Mouse (Mus musculus) kidney, embryonic 15.5 days (tissue): ENCODE measurements around the gene Dennd4b. TPM values are rescaled to one million over a fixed set of nuclear protein-coding genes. Genes with fewer than 3 reads are reported as not detected.
"Not testable (repeated sequence)": the region's sequence is repeated elsewhere in the genome, so short reads cannot be mapped to it uniquely, and the experiment has no call there.

Experiments used
- ATAC-seq: fragments of 200-750 bp; cut with Nextera tagmentation; replicated peaks from 2 replicates; pipeline ENCODE4 v1.8.0; 2017; ENCODE audit warnings: moderate TSS enrichment; ENCODE audit not compliant: low FRiP score
- H3K27ac ChIP-seq: fragments of 300-500 bp; sonication (generic); 2 replicates; pipeline ENCODE4 v1.5.1; 2015; ENCODE audit warnings: mild to moderate bottlenecking, inconsistent platforms
- H3K27me3 ChIP-seq: fragments of 300-500 bp; sonication (generic); 2 replicates; pipeline ENCODE4 v1.6.1; 2015; ENCODE audit warnings: inconsistent platforms
- H3K36me3 ChIP-seq: fragments of 300-500 bp; sonication (generic); 2 replicates; pipeline ENCODE4 v1.6.1; 2015; ENCODE audit warnings: inconsistent platforms
- H3K4me1 ChIP-seq: fragments of 300-500 bp; sonication (generic); 2 replicates; pipeline ENCODE4 v1.6.1; 2015; ENCODE audit warnings: inconsistent platforms
- H3K4me2 ChIP-seq: fragments of 300-500 bp; sonication (generic); 2 replicates; pipeline ENCODE4 v1.6.1; 2015; ENCODE audit warnings: moderate library complexity, mild to moderate bottlenecking, inconsistent platforms
- H3K4me3 ChIP-seq: fragments of 300-500 bp; sonication (generic); replicated peaks from 2 replicates; pipeline ENCODE4 v1.5.1; 2015; ENCODE audit warnings: mild to moderate bottlenecking, inconsistent platforms
- H3K9ac ChIP-seq: fragments of 300-500 bp; sonication (generic); 2 replicates; pipeline ENCODE4 v1.6.1; 2015; ENCODE audit warnings: mild to moderate bottlenecking, inconsistent platforms
- H3K9me3 ChIP-seq: fragments of 300-500 bp; sonication (generic); replicated peaks from 2 replicates; pipeline ENCODE4 v1.6.1; 2016; ENCODE audit warnings: inconsistent platforms
- WGBS: fragments of 180-500 bp; shearing (Covaris S2); methylation state at CpG from one replicate; pipeline ENCODE4 v1.1.7; 2015; ENCODE audit warnings: mixed read lengths; 5-methylcytosine and 5-hydroxymethylcytosine counted together
- polyA plus RNA-seq: library from polyadenylated mRNA; unstranded; fragments of >200 nt; fragmentation: Nextera tagmentation; extraction: Ambion mirVana; gene quantifications from 2 replicates; pipeline ENCODE4 v1.2.1, GENCODE M21; 2015

The Dennd4b gene
- polyA plus RNA-seq, 1 experiment from 2014 or later = 3.9 TPM

GRCm38 (mm10) chr3:90268971-90269370, 4.0 kb downstream of the Dennd4b start:
- WGBS = 93% methylated on average over 16 of the region's 16 CpGs
- Histone ChIP-seq H3K27me3 (no peaks in the 10 kb centered on the region), H3K4me3 (no peak overlapping the region), H3K9me3 (no peaks in the 10 kb centered on the region), H3K4me2 (no peak overlapping the region), H3K27ac (no peak overlapping the region), H3K36me3 (peaks cover 55% of the 10 kb centered on the region), H3K9ac (no peak overlapping the region), H3K4me1 (peaks cover 12% of the 10 kb centered on the region)
- ATAC-seq = no peak

- H3K4me3 ChIP-seq = no peak overlapping the region
- no peak for ATAC-seq
- H3K27ac ChIP-seq = no peak overlapping the region
- H3K36me3 ChIP-seq = peaks cover 65% of the 10 kb centered on the region
- H3K4me2 ChIP-seq = no peak overlapping the region
- H3K9me3 ChIP-seq = no peaks in the 10 kb centered on the region
- no peaks in the 10 kb centered on the region for H3K27me3 ChIP-seq
- H3K9ac ChIP-seq = no peak overlapping the region
- 94% methylated on average over 8 of the region's 8 CpGs for WGBS
- peaks cover 9% of the 10 kb centered on the region for H3K4me1 ChIP-seq
Measured at GRCm38 (mm10) chr3:90270784-90271183, 5.8 kb downstream of the Dennd4b start.

GRCm38 (mm10) chr3:90272170-90272569, 7.2 kb downstream of the Dennd4b start:
- Histone ChIP-seq H3K4me2 (no peak overlapping the region), H3K36me3 (peaks cover 76% of the 10 kb centered on the region), H3K27me3 (no peaks in the 10 kb centered on the region), H3K9ac (no peak overlapping the region), H3K27ac (no peak overlapping the region), H3K4me3 (no peak overlapping the region), H3K4me1 (no peaks in the 10 kb centered on the region), H3K9me3 (no peaks in the 10 kb centered on the region)
- ATAC-seq = no peak
- 76% methylated on average over 9 of the region's 9 CpGs for WGBS

GRCm38 (mm10) chr3:90273855-90274254, 8.9 kb downstream of the Dennd4b start:
- Histone ChIP-seq H3K4me2 (no peak overlapping the region), H3K4me1 (no peaks in the 10 kb centered on the region), H3K27me3 (no peaks in the 10 kb centered on the region), H3K27ac (no peak overlapping the region), H3K9me3 (no peaks in the 10 kb centered on the region), H3K36me3 (peaks cover 88% of the 10 kb centered on the region), H3K4me3 (no peak overlapping the region), H3K9ac (no peak overlapping the region)
- no peak for ATAC-seq
- 94% methylated on average over 22 of the region's 22 CpGs for WGBS

- Histone ChIP-seq H3K27ac (no peak overlapping the region), H3K4me1 (no peaks in the 10 kb centered on the region), H3K36me3 (peaks cover 93% of the 10 kb centered on the region), H3K9ac (no peak overlapping the region), H3K9me3 (no peaks in the 10 kb centered on the region), H3K4me3 (no peak overlapping the region), H3K27me3 (no peaks in the 10 kb centered on the region), H3K4me2 (no peak overlapping the region)
- ATAC-seq = no peak
- WGBS = 90% methylated on average over 11 of the region's 11 CpGs
Measured at GRCm38 (mm10) chr3:90275286-90275685, 10.3 kb downstream of the Dennd4b start.

GRCm38 (mm10) chr3:90276858-90277257, 11.9 kb downstream of the Dennd4b start:
- no peaks in the 10 kb centered on the region for H3K27me3 ChIP-seq
- H3K9me3 ChIP-seq = no peaks in the 10 kb centered on the region
- H3K9ac ChIP-seq = no peak overlapping the region
- ATAC-seq = no peak
- no peak overlapping the region for H3K4me2 ChIP-seq
- H3K27ac ChIP-seq = no peak overlapping the region
- no peaks in the 10 kb centered on the region for H3K4me1 ChIP-seq
- 54% methylated on average over 16 of the region's 16 CpGs for WGBS
- no peak overlapping the region for H3K4me3 ChIP-seq
- peaks cover 89% of the 10 kb centered on the region for H3K36me3 ChIP-seq

- Histone ChIP-seq H3K36me3 (peaks cover 79% of the 10 kb centered on the region), H3K9ac (no peak overlapping the region), H3K9me3 (no peaks in the 10 kb centered on the region), H3K4me1 (no peaks in the 10 kb centered on the region), H3K27ac (no peak overlapping the region), H3K4me3 (no peak overlapping the region), H3K4me2 (no peak overlapping the region), H3K27me3 (no peaks in the 10 kb centered on the region)
- WGBS = 88% methylated on average over 9 of the region's 9 CpGs
- ATAC-seq = no peak
Measured at GRCm38 (mm10) chr3:90277793-90278192, 12.8 kb downstream of the Dennd4b start.

GRCm38 (mm10) chr3:90278211-90278610, 13.2 kb downstream of the Dennd4b start:
- 90% methylated on average over 10 of the region's 10 CpGs for WGBS
- Histone ChIP-seq H3K27ac (no peak overlapping the region), H3K27me3 (no peaks in the 10 kb centered on the region), H3K4me2 (no peak overlapping the region), H3K9me3 (no peaks in the 10 kb centered on the region), H3K4me3 (no peak overlapping the region), H3K36me3 (peaks cover 75% of the 10 kb centered on the region), H3K4me1 (no peaks in the 10 kb centered on the region), H3K9ac (no peak overlapping the region)
- ATAC-seq = no peak

- no peaks in the 10 kb centered on the region for H3K4me1 ChIP-seq
- peaks cover 65% of the 10 kb centered on the region for H3K36me3 ChIP-seq
- no peak for ATAC-seq
- no peak overlapping the region for H3K27ac ChIP-seq
- no peaks in the 10 kb centered on the region for H3K9me3 ChIP-seq
- no peak overlapping the region for H3K4me2 ChIP-seq
- H3K9ac ChIP-seq = no peak overlapping the region
- WGBS = 92% methylated on average over 9 of the region's 9 CpGs
- no peaks in the 10 kb centered on the region for H3K27me3 ChIP-seq
- H3K4me3 ChIP-seq = no peak overlapping the region
Measured at GRCm38 (mm10) chr3:90279216-90279615, 14.2 kb downstream of the Dennd4b start.

- H3K36me3 ChIP-seq = peaks cover 61% of the 10 kb centered on the region
- ATAC-seq = no peak
- 97% methylated on average over 7 of the region's 7 CpGs for WGBS
Measured at GRCm38 (mm10) chr3:90279743-90280142, 14.8 kb downstream of the Dennd4b start.

GRCm38 (mm10) chr3:90280708-90281107, 15.7 kb downstream of the Dennd4b start:
- WGBS = 85% methylated on average over 9 of the region's 9 CpGs
- Histone ChIP-seq H3K9ac (no peak overlapping the region), H3K27me3 (no peaks in the 10 kb centered on the region), H3K27ac (no peak overlapping the region), H3K4me2 (no peak overlapping the region), H3K4me3 (no peak overlapping the region), H3K9me3 (no peaks in the 10 kb centered on the region), H3K4me1 (no peaks in the 10 kb centered on the region), H3K36me3 (peaks cover 53% of the 10 kb centered on the region)
- no peak for ATAC-seq

More at GRCm38 (mm10) chr3:90279743-90280142, 14.8 kb downstream of the Dennd4b start:
- no peak overlapping the region for H3K4me3 ChIP-seq
- H3K4me2 ChIP-seq = no peak overlapping the region
- no peaks in the 10 kb centered on the region for H3K9me3 ChIP-seq
- no peak overlapping the region for H3K9ac ChIP-seq
- H3K4me1 ChIP-seq = no peaks in the 10 kb centered on the region
- H3K27ac ChIP-seq = no peak overlapping the region
- no peaks in the 10 kb centered on the region for H3K27me3 ChIP-seq

- ATAC-seq = no peak
- Histone ChIP-seq H3K9me3 (no peaks in the 10 kb centered on the region), H3K36me3 (peaks cover 22% of the 10 kb centered on the region), H3K4me2 (no peak overlapping the region), H3K27me3 (no peaks in the 10 kb centered on the region), H3K9ac (no peak overlapping the region), H3K27ac (no peak overlapping the region), H3K4me3 (no peak overlapping the region), H3K4me1 (no peaks in the 10 kb centered on the region)
- WGBS = 90% methylated on average over 2 of the region's 2 CpGs
Measured at GRCm38 (mm10) chr3:90284150-90284549, 19.2 kb downstream of the Dennd4b start.

GRCm38 (mm10) chr3:90289403-90289802, 24.4 kb downstream of the Dennd4b start:
- not testable (repeated sequence) for H3K9ac ChIP-seq, H3K4me1 ChIP-seq, H3K9me3 ChIP-seq, H3K27ac ChIP-seq, H3K27me3 ChIP-seq, H3K4me3 ChIP-seq, H3K4me2 ChIP-seq, H3K36me3 ChIP-seq, ATAC-seq
- 52% methylated on average over 3 of the region's 3 CpGs for WGBS
